Mouse (Mus musculus) heart, embryonic 15.5 days (tissue): ENCODE measurements around the gene Gm10142. TPM values are rescaled to one million over a fixed set of nuclear protein-coding genes. Genes with fewer than 3 reads are reported as not detected.
"Not testable (repeated sequence)": the region's sequence is repeated elsewhere in the genome, so short reads cannot be mapped to it uniquely, and the experiment has no call there.

Experiments used
- ATAC-seq: fragments of 200-750 bp; cut with Nextera tagmentation; replicated peaks from 2 replicates; pipeline ENCODE4 v1.8.0; 2017; ENCODE audit warnings: low read depth, moderate TSS enrichment; ENCODE audit not compliant: insufficient number of reproducible peaks, insufficient read depth, low FRiP score
- H3K27ac ChIP-seq: fragments of 300-500 bp; sonication (generic); 2 replicates; pipeline ENCODE4 v1.5.1; 2015; ENCODE audit warnings: mild to moderate bottlenecking, inconsistent platforms
- H3K27me3 ChIP-seq: fragments of 300-500 bp; sonication (generic); 2 replicates; pipeline ENCODE4 v1.6.1; 2015; ENCODE audit warnings: inconsistent platforms
- H3K36me3 ChIP-seq: fragments of 300-500 bp; sonication (generic); 2 replicates; pipeline ENCODE4 v1.6.1; 2015; ENCODE audit warnings: mild to moderate bottlenecking, inconsistent platforms
- H3K4me1 ChIP-seq: fragments of 300-500 bp; sonication (generic); replicated peaks from 2 replicates; pipeline ENCODE4 v1.6.1; 2015; ENCODE audit warnings: inconsistent platforms
- H3K4me2 ChIP-seq: fragments of 300-500 bp; sonication (generic); 2 replicates; pipeline ENCODE4 v1.6.1; 2015; ENCODE audit warnings: inconsistent platforms, mild to moderate bottlenecking, moderate library complexity
- H3K4me3 ChIP-seq: fragments of 300-500 bp; sonication (generic); 2 replicates; pipeline ENCODE4 v1.5.1; 2015; ENCODE audit warnings: mild to moderate bottlenecking, inconsistent platforms
- H3K9ac ChIP-seq: fragments of 300-500 bp; sonication (generic); 2 replicates; pipeline ENCODE4 v1.6.1; 2015; ENCODE audit warnings: mild to moderate bottlenecking, inconsistent platforms
- H3K9me3 ChIP-seq: fragments of 300-500 bp; sonication (generic); replicated peaks from 2 replicates; pipeline ENCODE4 v1.6.1; 2016; ENCODE audit warnings: inconsistent platforms
- WGBS: fragments of 180-500 bp; shearing (Covaris S2); methylation state at CpG from one replicate; pipeline ENCODE4 v1.1.7; 2015; ENCODE audit warnings: mixed read lengths; 5-methylcytosine and 5-hydroxymethylcytosine counted together
- polyA plus RNA-seq: library from polyadenylated mRNA; unstranded; fragments of >200 nt; fragmentation: Nextera tagmentation; extraction: Ambion mirVana; gene quantifications from 2 replicates; pipeline ENCODE4 v1.2.1, GENCODE M21; 2015

Gm10142 gene
- not detected in 2 replicates for polyA plus RNA-seq

DNA sequence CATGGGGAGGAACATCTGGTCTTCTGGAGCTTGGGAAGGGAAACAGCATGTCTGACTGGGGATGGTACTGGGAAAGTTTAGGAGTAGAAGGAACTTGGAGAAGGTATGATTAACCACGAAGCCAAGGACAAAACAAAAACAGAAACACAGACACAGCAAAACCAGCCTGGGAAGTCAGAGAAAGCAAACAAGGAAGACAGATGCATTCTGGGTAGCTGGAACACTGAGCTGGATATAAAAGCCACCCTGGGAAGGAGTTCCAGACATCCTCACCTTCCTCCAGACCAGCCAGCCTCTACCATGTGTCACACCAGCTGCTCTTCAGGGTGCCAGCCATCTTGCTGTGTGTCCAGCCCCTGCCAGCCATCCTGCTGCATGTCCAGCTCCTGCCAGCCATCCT lies at the start of gene Gm10142:
TSS of gene Gm10142 (plus strand) at position 301 of the 400 bp plus-strand sequence.
- Histone ChIP-seq H3K9ac (no peak within 1 kb of the TSS), H3K27me3 (no peaks in the 10 kb centered on the region), H3K27ac (no peak within 1 kb of the TSS), H3K36me3 (no peaks in the 10 kb centered on the region), H3K9me3 (peaks cover 4% of the 10 kb centered on the region), H3K4me3 (no peak within 1 kb of the TSS), H3K4me2 (no peak within 1 kb of the TSS), H3K4me1 (no peaks in the 10 kb centered on the region)
- WGBS = 61% methylated on average over 1 of the region's 1 CpGs
- ATAC-seq = no peak

DNA sequence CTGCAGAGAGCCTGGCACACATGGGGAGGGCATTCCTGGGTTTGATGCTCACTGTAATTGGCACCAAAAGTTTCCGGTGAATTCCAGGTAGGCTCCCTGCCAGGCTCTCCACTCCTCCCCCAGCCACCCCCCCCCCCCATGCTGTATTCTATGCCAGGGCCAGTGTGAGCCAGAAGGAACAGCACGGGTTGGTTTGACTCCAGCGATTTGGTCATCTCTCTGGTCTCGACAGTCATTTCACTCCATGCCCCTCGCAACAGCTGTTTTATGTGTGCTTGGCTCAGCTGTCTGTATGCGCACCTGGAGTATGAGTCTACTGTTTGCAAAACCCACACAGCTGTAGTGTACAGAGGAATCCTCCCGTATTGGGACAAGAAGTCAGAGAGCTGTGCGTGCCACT lies 49.3 kb upstream of the Gm10142 start:
- 76% methylated on average over 8 of the region's 8 CpGs for WGBS
- no peaks in the 10 kb centered on the region for H3K36me3 ChIP-seq
- no peaks in the 10 kb centered on the region for H3K4me1 ChIP-seq
- no peaks in the 10 kb centered on the region for H3K9me3 ChIP-seq
- H3K4me3 ChIP-seq = no peak overlapping the region
- no peak overlapping the region for H3K27ac ChIP-seq
- no peak overlapping the region for H3K4me2 ChIP-seq
- H3K27me3 ChIP-seq = peaks cover 25% of the 10 kb centered on the region
- H3K9ac ChIP-seq = no peak overlapping the region
- ATAC-seq = no peak

DNA sequence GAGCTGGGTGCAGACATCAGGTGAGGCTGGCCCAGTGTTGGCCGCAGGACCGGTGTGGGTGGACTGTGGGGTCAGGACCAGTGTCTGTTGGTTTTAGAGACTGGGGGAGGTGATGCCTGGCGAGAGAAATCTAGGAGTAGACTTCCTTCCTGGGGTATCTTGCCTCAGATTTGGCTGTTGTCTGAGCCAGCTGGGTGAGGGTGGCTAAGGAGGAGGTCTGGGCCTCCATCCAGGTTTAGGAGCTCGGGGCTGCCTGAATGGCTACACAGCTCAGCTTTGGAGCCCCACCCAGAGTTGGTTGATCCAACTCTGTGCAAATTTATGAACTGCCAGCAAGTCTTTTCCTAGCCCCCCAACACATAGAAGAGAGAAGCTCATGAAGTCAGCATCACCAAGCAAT lies 48.2 kb upstream of the Gm10142 start:
- Histone ChIP-seq H3K27ac (no peak overlapping the region), H3K4me3 (no peak overlapping the region), H3K9me3 (no peaks in the 10 kb centered on the region), H3K4me1 (no peaks in the 10 kb centered on the region), H3K27me3 (peaks cover 25% of the 10 kb centered on the region), H3K4me2 (no peak overlapping the region), H3K36me3 (no peaks in the 10 kb centered on the region), H3K9ac (no peak overlapping the region)
- WGBS = 62% methylated on average over 4 of the region's 4 CpGs
- ATAC-seq = no peak

DNA sequence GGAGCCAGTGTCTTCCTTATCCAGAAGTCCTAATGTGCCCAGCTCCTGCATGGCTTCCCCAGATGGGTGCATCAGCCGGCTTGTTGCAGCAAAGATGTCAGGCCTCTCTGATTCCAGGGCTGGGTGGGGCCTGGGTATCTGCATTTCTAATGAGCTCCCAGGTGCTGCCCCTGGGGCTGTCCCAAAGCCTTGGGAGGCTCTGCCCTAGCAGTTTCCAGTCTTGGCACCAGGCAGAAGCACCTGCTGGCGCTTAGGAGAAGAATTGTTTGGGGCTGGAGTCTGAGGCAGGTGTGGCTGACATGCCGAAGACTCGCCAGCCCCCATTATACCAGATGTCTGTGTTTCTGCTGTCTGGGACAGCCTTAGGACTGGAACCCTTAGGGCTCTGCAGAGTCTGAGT lies 44.9 kb upstream of the Gm10142 start:
- no peaks in the 10 kb centered on the region for H3K9me3 ChIP-seq
- WGBS = 75% methylated on average over 4 of the region's 4 CpGs

DNA sequence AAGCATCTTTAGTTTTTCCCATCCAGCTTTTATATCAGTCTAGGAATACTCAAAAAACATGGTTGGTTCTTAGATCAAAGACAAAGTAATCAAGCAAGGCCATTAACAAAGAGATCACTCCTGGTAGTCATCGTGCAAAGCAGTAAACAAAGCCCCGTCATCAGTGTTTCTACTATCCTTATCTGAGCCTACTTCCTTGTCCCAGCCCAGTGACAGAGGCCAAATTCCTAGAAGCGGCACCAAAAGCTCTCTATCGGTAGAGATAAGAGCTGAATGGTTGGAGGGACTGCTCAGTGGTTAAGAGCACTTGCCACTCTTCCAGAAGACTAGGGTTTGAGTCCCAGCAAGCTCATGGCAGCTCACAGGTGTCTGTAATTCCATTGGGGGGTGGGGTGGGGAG lies 44.1 kb upstream of the Gm10142 start:
- Histone ChIP-seq H3K4me2 (no peak overlapping the region), H3K27me3 (peaks cover 17% of the 10 kb centered on the region), H3K4me1 (no peaks in the 10 kb centered on the region), H3K9ac (no peak overlapping the region), H3K36me3 (no peaks in the 10 kb centered on the region), H3K4me3 (no peak overlapping the region), H3K27ac (no peak overlapping the region), H3K9me3 (no peaks in the 10 kb centered on the region)
- ATAC-seq = no peak
- 16% methylated on average over 4 of the region's 4 CpGs for WGBS

More for the DNA sequence above, 44.9 kb upstream of the Gm10142 start:
- Histone ChIP-seq H3K27ac (no peak overlapping the region), H3K36me3 (no peaks in the 10 kb centered on the region), H3K4me2 (no peak overlapping the region), H3K9ac (no peak overlapping the region), H3K4me3 (no peak overlapping the region), H3K4me1 (no peaks in the 10 kb centered on the region), H3K27me3 (peaks cover 9% of the 10 kb centered on the region)
- ATAC-seq = no peak

DNA sequence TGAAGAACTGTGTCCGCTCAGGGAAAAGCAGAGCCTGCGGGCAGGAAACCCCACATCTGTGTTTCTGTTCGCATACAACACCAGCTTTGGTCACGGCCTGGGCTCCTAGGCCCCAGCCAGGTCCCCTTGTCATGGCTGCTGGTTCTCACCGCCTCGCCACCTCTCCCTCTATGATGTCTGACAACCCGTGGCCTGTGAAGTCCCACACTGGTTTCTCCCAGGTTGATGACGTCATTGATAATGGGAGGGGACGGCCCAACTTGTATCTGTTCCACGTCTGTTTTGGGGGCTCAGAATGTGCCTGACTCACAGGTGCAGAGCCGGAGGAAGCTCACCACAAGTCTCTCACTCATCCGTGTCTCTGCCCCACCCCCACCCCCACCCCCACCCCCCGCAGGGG lies 41.8 kb upstream of the Gm10142 start:
- no peak overlapping the region for H3K27ac ChIP-seq
- 52% methylated on average over 13 of the region's 13 CpGs for WGBS

DNA sequence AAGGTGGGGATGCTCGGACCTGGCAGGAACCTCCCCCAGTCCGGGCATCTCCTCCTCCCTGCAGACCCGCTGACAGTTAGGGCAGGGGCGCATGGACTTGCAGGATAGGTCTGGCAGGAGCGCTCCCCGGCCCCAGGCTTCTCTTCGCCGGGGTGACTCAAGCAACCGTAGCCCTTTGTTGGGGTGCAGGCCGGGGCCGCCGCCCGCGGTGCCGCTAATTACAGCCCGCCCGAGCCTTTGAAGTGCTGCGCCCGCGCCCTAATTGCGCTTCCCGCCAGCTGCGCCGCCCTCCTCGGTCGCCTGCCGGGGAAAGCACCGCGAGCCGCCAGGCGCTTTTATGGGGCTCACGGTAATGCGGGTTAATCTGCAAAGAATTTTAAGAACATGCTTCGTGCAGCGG lies 38.0 kb upstream of the Gm10142 start:
- ATAC-seq = no peak
- H3K36me3 ChIP-seq = no peaks in the 10 kb centered on the region
- peak overlapping the region; percentile 61 for H3K4me2 ChIP-seq
- no peaks in the 10 kb centered on the region for H3K9me3 ChIP-seq
- WGBS = 1% methylated on average over 35 of the region's 35 CpGs
- H3K9ac ChIP-seq = peak overlapping the region; percentile 17; the same call in 1 of the 2 replicates
- no peak overlapping the region for H3K27ac ChIP-seq
- H3K27me3 ChIP-seq = peaks cover 57% of the 10 kb centered on the region
- H3K4me3 ChIP-seq = peak overlapping the region; percentile 37
- peaks cover 8% of the 10 kb centered on the region for H3K4me1 ChIP-seq

More for the DNA sequence above, 41.8 kb upstream of the Gm10142 start:
- Histone ChIP-seq H3K9me3 (no peaks in the 10 kb centered on the region), H3K27me3 (peaks cover 36% of the 10 kb centered on the region), H3K9ac (no peak overlapping the region), H3K4me2 (no peak overlapping the region), H3K4me1 (peaks cover 8% of the 10 kb centered on the region), H3K36me3 (no peaks in the 10 kb centered on the region), H3K4me3 (no peak overlapping the region)
- no peak for ATAC-seq

DNA sequence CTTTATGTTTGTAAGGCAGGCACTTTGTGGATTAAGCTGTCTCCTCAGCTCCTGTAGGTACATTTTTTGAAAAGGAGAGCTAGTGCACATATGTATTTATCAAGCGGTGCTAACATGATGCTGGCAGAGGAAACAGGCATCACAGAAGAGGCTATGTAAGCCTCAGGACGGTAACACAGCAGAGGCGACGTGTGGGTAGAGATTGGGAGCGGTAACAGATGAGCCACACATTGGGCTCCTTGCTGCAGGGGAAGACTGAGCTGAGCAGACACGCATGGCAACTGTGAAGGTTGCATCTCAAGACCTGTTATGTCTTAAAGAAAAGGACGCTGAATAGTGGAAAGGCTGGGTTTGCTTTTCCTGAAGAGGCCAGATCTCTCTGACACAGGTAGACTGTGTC lies 32.6 kb upstream of the Gm10142 start:
- H3K27ac ChIP-seq = no peak overlapping the region

DNA sequence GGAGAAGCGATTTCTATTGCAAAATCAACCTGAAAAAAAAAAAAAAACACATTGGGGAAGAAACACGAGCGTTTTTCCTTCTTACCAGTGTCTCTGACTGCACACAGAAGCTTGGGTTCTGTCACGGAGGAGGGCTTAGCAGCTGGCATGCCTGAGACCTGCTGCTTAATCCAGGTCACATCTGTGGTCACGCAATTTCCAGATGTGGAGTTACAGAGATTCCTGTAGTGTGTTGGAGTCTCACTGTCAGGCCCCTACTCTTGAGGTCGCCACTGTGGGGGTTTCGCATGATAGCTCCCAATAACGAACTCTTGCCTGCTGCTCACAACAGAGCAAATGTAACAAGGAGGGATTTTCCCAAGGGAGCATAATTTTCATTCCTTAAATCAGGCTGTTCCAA lies 31.4 kb upstream of the Gm10142 start:
- Histone ChIP-seq H3K4me1 (peaks cover 9% of the 10 kb centered on the region), H3K27ac (no peak overlapping the region), H3K9ac (no peak overlapping the region), H3K9me3 (no peaks in the 10 kb centered on the region), H3K27me3 (peaks cover 79% of the 10 kb centered on the region), H3K4me2 (no peak overlapping the region), H3K4me3 (no peak overlapping the region), H3K36me3 (no peaks in the 10 kb centered on the region)
- no peak for ATAC-seq
- 40% methylated on average over 8 of the region's 8 CpGs for WGBS

More for the DNA sequence above, 32.6 kb upstream of the Gm10142 start:
- ATAC-seq = no peak
- no peak overlapping the region for H3K4me3 ChIP-seq
- H3K27me3 ChIP-seq = peaks cover 79% of the 10 kb centered on the region
- H3K4me1 ChIP-seq = peaks cover 9% of the 10 kb centered on the region
- no peak overlapping the region for H3K9ac ChIP-seq
- H3K36me3 ChIP-seq = no peaks in the 10 kb centered on the region
- no peak overlapping the region for H3K4me2 ChIP-seq
- 60% methylated on average over 7 of the region's 7 CpGs for WGBS
- H3K9me3 ChIP-seq = no peaks in the 10 kb centered on the region

DNA sequence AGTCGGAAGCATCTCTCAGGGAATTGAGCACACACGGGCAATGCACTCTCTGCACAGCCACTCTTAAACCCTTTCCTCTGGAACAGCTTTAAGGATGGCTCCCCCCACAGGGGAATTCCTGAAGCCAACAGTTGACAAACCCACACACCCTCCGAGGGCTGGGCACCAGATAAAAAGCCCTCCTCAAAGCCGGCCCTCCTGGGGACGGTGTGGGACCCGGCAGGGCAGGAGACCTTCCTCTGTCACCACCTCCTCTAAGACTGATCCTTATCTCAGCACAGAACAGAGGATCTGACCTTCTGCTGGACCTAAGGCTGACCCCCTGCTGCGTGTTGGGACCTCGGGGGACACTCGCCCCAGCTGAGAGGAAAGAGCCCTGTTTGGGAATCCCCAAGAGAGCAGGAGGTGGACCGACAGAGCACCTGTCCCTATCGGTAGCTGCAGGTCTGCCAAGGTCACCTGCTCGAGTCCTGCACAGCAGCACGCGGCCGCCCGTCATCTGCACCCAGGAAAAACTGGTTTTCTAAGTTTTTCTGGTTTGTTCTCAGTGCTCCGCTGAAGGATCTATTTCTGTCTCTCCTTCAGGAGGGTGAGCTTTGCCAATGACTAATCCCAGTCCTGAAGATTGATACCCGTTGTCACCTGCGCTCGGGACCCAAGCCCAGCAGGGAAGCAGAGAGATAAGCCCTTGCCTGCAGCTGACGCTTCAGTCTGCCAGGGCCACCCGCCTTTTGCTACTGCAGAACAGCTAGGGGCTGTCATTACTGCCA lies 29.5 kb upstream of the Gm10142 start, which contains the start of gene Tspear:
TSS of gene Tspear (plus strand) at position 675 of the 770 bp plus-strand sequence.
- Histone ChIP-seq H3K36me3 (no peaks in the 10 kb centered on the region), H3K27ac (no peak within 1 kb of the TSS), H3K4me1 (peaks cover 9% of the 10 kb centered on the region), H3K9me3 (no peaks in the 10 kb centered on the region), H3K4me2 (peak within 1 kb of the TSS; percentile 40), H3K4me3 (0 out of 2 replicates have a peak within 1 kb of the TSS, but pooled peaks have one; percentile 6), H3K9ac (no peak within 1 kb of the TSS), H3K27me3 (peaks cover 71% of the 10 kb centered on the region)
- 3% methylated on average over 22 of the region's 22 CpGs for WGBS
- no peak for ATAC-seq

DNA sequence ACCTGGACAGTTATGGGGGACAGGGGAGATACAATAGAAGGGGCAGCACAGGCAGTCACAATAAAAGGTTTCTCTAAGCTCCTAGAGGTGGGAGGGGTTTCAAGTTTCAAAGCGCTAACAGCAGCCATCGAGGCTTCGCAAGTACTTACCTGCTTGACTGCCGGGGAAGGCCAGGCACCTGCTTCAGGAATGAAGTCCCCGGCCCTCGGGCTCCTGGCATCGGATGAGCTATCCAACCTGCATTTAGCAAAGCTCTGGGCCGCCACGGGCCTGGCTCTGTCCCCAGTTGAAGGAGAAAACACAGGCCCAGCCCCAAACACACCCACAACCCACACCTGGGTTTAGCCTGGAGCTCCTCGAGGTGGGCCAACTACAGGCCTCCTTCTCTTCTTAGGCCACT lies 28.6 kb upstream of the Gm10142 start:
- Histone ChIP-seq H3K36me3 (no peaks in the 10 kb centered on the region), H3K27ac (no peak overlapping the region)

DNA sequence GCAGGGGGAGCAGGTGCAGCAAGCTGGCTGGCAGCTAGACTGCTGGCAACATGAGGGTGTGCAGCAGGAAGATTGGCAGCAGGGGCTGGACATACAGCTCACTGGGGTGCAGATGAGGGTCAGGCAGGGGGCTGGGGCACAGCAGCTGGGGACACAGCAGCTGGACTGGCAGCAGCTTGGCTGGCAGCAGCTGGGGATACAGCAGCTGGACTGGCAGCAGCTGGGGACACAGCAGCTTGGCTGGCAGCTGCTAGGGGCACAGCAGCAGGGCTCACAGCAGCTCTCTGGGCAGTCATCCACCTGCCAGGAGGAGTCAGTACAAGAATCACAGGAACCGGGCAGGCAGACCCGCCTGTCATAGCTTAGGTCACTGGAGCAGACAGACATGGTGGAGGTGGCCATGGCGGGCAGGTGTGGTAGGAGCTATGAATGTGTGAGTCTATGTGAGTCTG lies 25.2 kb upstream of the Gm10142 start, which contains the start of gene Gm19402:
TSS of gene Gm19402 (minus strand) at position 402 of the 452 bp plus-strand sequence.
- not testable (repeated sequence) for H3K4me3 ChIP-seq, H3K27ac ChIP-seq, ATAC-seq, H3K36me3 ChIP-seq, H3K9ac ChIP-seq, H3K4me2 ChIP-seq, H3K9me3 ChIP-seq, H3K4me1 ChIP-seq
- H3K27me3 ChIP-seq = peaks cover 50% of the 10 kb centered on the region
- WGBS = 80% methylated on average over 3 of the region's 3 CpGs

More for the DNA sequence above, 28.6 kb upstream of the Gm10142 start:
- no peak overlapping the region for H3K4me2 ChIP-seq
- H3K9me3 ChIP-seq = no peaks in the 10 kb centered on the region
- H3K27me3 ChIP-seq = peaks cover 77% of the 10 kb centered on the region
- H3K4me3 ChIP-seq = no peak overlapping the region
- H3K4me1 ChIP-seq = peaks cover 9% of the 10 kb centered on the region
- 38% methylated on average over 10 of the region's 10 CpGs for WGBS
- no peak for ATAC-seq
- H3K9ac ChIP-seq = no peak overlapping the region
